Comparison of ENCODE assay signal across 15 mouse cellular contexts in genomic region chr8:115696661-115697060, GRCm38 (mm10).
"Had no signal": no experiment of that assay in that cellular context is flagged by ENCODE, and none has a peak within 500 bp of the region (broad histone marks: within the 10 kb centered on the region; RNA-seq: fewer than 3 reads in every experiment).

No protein-coding gene starts in this region.

- H3K9me3 ChIP-seq: limb, embryonic 12.5 days; midbrain, embryonic 12.5 days had no signal

- H3K4me3 ChIP-seq: limb, embryonic 12.5 days; megakaryocyte, embryonic 14.5 days; midbrain, embryonic 12.5 days had no signal

- H3K9ac ChIP-seq: limb, embryonic 12.5 days; liver, embryonic 14.5 days; midbrain, embryonic 12.5 days had no signal

- H3K36me3 ChIP-seq: limb, embryonic 12.5 days; midbrain, embryonic 12.5 days had no signal

- ATAC-seq: midbrain, embryonic 16.5 days had no signal

- H3K27ac ChIP-seq: kidney, postnatal 0 days; limb, embryonic 12.5 days; liver, embryonic 14.5 days; macrophage; midbrain, embryonic 12.5 days; stomach, postnatal 0 days had no signal

- DNase-seq: layer of hippocampus, adult 9-11 months; layer of hippocampus, postnatal 36 days; liver; lung, adult 2 months; lung, postnatal 10 days; right cerebral cortex, postnatal 14 days; thymus, postnatal 4 days had no signal

- H3K4me2 ChIP-seq: limb, embryonic 12.5 days; midbrain, embryonic 12.5 days had no signal

- H3K4me1 ChIP-seq: megakaryocyte, embryonic 14.5 days; midbrain, embryonic 12.5 days had no signal
